Mouse (Mus musculus) liver, embryonic 14.5 days (tissue): ENCODE results near the gene Rfx4. TPM values are rescaled to one million over a fixed set of nuclear protein-coding genes. Genes with fewer than 3 reads are reported as not detected.

Source experiments
- ATAC-seq: fragments of 200-750 bp; cut with Nextera tagmentation; 2 replicates; pipeline ENCODE4 v1.8.0; 2017; ENCODE audit warnings: moderate number of reproducible peaks, mild to moderate bottlenecking, moderate library complexity; ENCODE audit not compliant: insufficient read depth
- DNase-seq, 3 experiments: peaks; one replicate each; pipeline ENCODE4 v3.0.0-alpha.2; 2012 to 2013; ENCODE audit warnings: low read depth in 3 of 3, low spot score in 3 of 3
- H3K27ac ChIP-seq: fragments of 300-500 bp; sonication (generic); 2 replicates; pipeline ENCODE4 v1.5.1; 2014; ENCODE audit warnings: moderate library complexity, mild to moderate bottlenecking, control low read depth, inconsistent platforms
- H3K27me3 ChIP-seq: fragments of 300-500 bp; sonication (generic); 2 replicates; pipeline ENCODE4 v1.6.1; 2014; ENCODE audit warnings: mild to moderate bottlenecking, low read length, moderate library complexity; ENCODE audit not compliant: control insufficient read depth, insufficient read depth
- H3K36me3 ChIP-seq: fragments of 300-500 bp; sonication (generic); replicated peaks from 2 replicates; pipeline ENCODE4 v1.6.1; 2014; ENCODE audit warnings: low read depth; ENCODE audit not compliant: control insufficient read depth, insufficient read depth
- H3K4me1 ChIP-seq, 2 experiments: fragments of 200-500 bp in 1 of 2; fragments of 300-500 bp in 1 of 2; sonication (generic) in 1 of 2; replicated peaks; 2 replicates each; pipeline ENCODE4 v1.6.1; 2012 to 2014; ENCODE audit warnings: antibody characterized with exemption in 1 of 2, inconsistent platforms in 1 of 2, low read length in 1 of 2; ENCODE audit not compliant: control insufficient read depth in 2 of 2, insufficient read depth in 2 of 2
- H3K4me2 ChIP-seq: fragments of 300-500 bp; sonication (generic); 2 replicates; pipeline ENCODE4 v1.6.1; 2014; ENCODE audit warnings: low read depth, mild to moderate bottlenecking, control low read depth, moderate library complexity
- H3K4me3 ChIP-seq, 2 experiments: fragments of 200-500 bp in 1 of 2; fragments of 300-500 bp in 1 of 2; sonication (generic) in 1 of 2; 2 replicates each; pipeline ENCODE4 v1.5.1; 2012 to 2014; ENCODE audit warnings: low read depth in 2 of 2, low read length in 2 of 2, mild to moderate bottlenecking in 2 of 2, control low read depth in 1 of 2, inconsistent platforms in 1 of 2, moderate library complexity in 1 of 2; ENCODE audit not compliant: insufficient read depth in 1 of 2
- H3K9ac ChIP-seq: fragments of 300-500 bp; sonication (generic); replicated peaks from 2 replicates; pipeline ENCODE4 v1.6.1; 2014; ENCODE audit warnings: mild to moderate bottlenecking, control low read depth, moderate library complexity
- H3K9me3 ChIP-seq: fragments of 300-500 bp; sonication (generic); 2 replicates; pipeline ENCODE4 v1.6.1; 2016; ENCODE audit warnings: low read length, mixed read lengths; ENCODE audit not compliant: control insufficient read depth
- CTCF ChIP-seq: IDR thresholded peaks from 2 replicates; pipeline ENCODE4 v1.5.1; 2016; ENCODE audit warnings: antibody characterized with exemption, low read depth, control low read depth
- EP300 ChIP-seq: IDR thresholded peaks from 2 replicates; pipeline ENCODE4 v1.6.1; 2016; ENCODE audit warnings: antibody characterized with exemption, low read depth
- WGBS: fragments of 180-500 bp; shearing (Covaris S2); extraction: QIAGEN DNeasy Blood & Tissue Kit; methylation state at CpG from one replicate; pipeline ENCODE4 v1.1.7; 2014; ENCODE audit not compliant: insufficient replicate concordance; 5-methylcytosine and 5-hydroxymethylcytosine counted together
- polyA plus RNA-seq, 2 experiments: library from polyadenylated mRNA; depleted of rRNA in 1 of 2; stranded (reverse) in 1 of 2; unstranded in 1 of 2; fragments of >200 nt; fragmentation: Nextera tagmentation in 1 of 2; extraction: Ambion mirVana in 1 of 2; gene quantifications; 2 replicates each; pipeline versions ENCODE4 v1.2.1 to v1.2.3; 2012 to 2014

The Rfx4 gene
- polyA plus RNA-seq, 2 experiments = not detected

DNA sequence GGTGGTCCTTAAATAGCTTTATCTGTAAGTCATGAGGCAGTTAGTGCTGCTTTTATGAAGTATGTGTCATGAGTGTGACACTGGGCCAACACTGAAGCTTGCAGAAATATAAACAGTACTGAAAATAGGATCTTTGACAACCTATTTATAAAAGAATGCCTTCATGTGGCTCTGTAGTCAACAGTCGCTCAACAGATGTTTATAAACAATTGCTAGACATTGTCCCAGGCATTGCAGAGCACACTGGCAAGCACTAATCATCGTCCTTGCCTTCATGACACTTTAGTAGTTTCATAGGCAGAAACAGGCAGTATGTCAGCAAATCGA, 193.8 kb downstream of the Rfx4 start:
- no peak for TF ChIP-seq EP300
- no peak for TF ChIP-seq CTCF
- 74% methylated on average over 3 of the region's 3 CpGs for WGBS
- DNase-seq = no peak
- H3K4me2 ChIP-seq = no peak overlapping the region
- H3K9me3 ChIP-seq = no peaks in the 10 kb centered on the region
- H3K4me3 ChIP-seq = no peak overlapping the region
- no peak overlapping the region for H3K27ac ChIP-seq
- ATAC-seq = no peak
- peaks cover 0 to 4% of the 10 kb centered on the region in 2 experiments; a peak in 1 of 4 replicates for H3K4me1 ChIP-seq
- H3K36me3 ChIP-seq = peaks cover 11% of the 10 kb centered on the region
- no peaks in the 10 kb centered on the region for H3K27me3 ChIP-seq
- H3K9ac ChIP-seq = no peak overlapping the region

DNA sequence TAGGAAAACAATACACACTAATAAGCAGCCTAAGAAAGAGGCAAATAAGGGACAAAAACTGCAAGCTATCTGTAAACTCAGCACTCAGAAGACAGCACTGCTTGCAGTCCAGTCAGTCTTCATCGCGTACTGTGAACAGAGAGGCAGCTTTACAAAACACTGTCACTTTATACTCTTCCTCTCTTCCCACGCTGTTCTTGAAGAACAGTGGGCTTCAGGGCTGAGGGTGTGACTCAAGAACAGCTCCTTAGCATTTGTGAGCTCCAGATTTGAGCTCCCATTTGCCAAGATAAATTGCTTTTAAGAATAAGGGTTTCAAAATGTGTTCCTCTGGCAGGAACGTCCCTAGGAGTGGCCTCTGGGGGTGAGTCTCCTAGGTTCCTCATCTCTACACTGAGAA, 194.5 kb downstream of the Rfx4 start:
- DNase-seq (no peak), ATAC-seq (no peak)
- TF ChIP-seq EP300 (no peak), CTCF (no peak)
- H3K4me2 ChIP-seq = no peak overlapping the region
- no peak overlapping the region for H3K27ac ChIP-seq
- no peaks in the 10 kb centered on the region for H3K27me3 ChIP-seq
- no peak overlapping the region for H3K9ac ChIP-seq
- H3K4me3 ChIP-seq = no peak overlapping the region
- H3K36me3 ChIP-seq = peaks cover 11% of the 10 kb centered on the region
- H3K4me1 ChIP-seq = peaks cover 0 to 5% of the 10 kb centered on the region in 2 experiments; a peak in 1 of 4 replicates
- 63% methylated on average over 4 of the region's 4 CpGs for WGBS
- H3K9me3 ChIP-seq = no peaks in the 10 kb centered on the region

DNA sequence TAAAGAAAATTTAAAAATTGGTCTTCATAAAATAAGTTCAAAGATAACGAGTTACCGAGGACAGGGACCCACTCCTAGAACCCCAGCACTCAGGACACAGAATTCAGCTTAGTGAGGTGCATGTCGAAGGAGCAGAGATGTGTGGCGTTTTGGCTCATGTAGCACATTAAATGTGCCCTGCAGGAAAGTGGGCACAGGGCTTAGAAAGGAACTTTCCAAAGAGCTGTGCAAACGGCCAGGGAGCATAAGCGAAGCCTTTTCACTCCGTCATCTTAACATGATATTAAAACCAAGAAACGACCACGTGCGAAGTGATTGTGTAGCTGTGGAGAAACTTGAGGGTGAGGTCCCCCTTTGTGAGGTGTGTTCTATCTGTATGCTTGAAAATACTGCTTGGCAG, 198.4 kb downstream of the Rfx4 start:
- ATAC-seq (no peak), DNase-seq (no peak)
- H3K9ac ChIP-seq = no peak overlapping the region
- peaks cover 0 to 12% of the 10 kb centered on the region in 2 experiments; a peak in 2 of 4 replicates for H3K4me1 ChIP-seq
- 82% methylated on average over 10 of the region's 10 CpGs for WGBS
- no peak overlapping the region for H3K4me3 ChIP-seq
- H3K36me3 ChIP-seq = no peaks in the 10 kb centered on the region
- no peaks in the 10 kb centered on the region for H3K27me3 ChIP-seq
- H3K27ac ChIP-seq = no peak overlapping the region
- TF ChIP-seq EP300 (no peak), CTCF (no peak)
- no peak overlapping the region for H3K4me2 ChIP-seq
- no peaks in the 10 kb centered on the region for H3K9me3 ChIP-seq

Other genes with a start within 250 kb of the Rfx4 start
- gene Ckap4, start 222.0 kb upstream of the Rfx4 start, polyA plus RNA-seq (2012; rRNA removed) = 3.5 and 5.8 TPM in 2 replicates
- 8.2 and 8.6 TPM in 2 replicates for gene Ckap4, start 222.0 kb upstream of the Rfx4 start, polyA plus RNA-seq (2014; fragmentation: Nextera tagmentation; extraction: Ambion mirVana)
- 28.8 and 31.4 TPM in 2 replicates for gene Tcp11l2, start 179.4 kb upstream of the Rfx4 start, polyA plus RNA-seq (2012; rRNA removed)
- gene Tcp11l2, start 179.4 kb upstream of the Rfx4 start, polyA plus RNA-seq (2014; fragmentation: Nextera tagmentation; extraction: Ambion mirVana) = 38.1 and 44.2 TPM in 2 replicates
- gene Polr3b, start 133.8 kb upstream of the Rfx4 start, polyA plus RNA-seq (2012; rRNA removed) = 2.2 and 3.7 TPM in 2 replicates
- 5.8 and 6.5 TPM in 2 replicates for gene Polr3b, start 133.8 kb upstream of the Rfx4 start, polyA plus RNA-seq (2014; fragmentation: Nextera tagmentation; extraction: Ambion mirVana)
- 4.2 and 4.5 TPM in 2 replicates for gene Ric8b, start 161.6 kb downstream of the Rfx4 start, polyA plus RNA-seq (2012; rRNA removed)
- 2.6 and 2.8 TPM in 2 replicates for gene Ric8b, start 161.6 kb downstream of the Rfx4 start, polyA plus RNA-seq (2014; fragmentation: Nextera tagmentation; extraction: Ambion mirVana)